Mouse (Mus musculus) right cerebral cortex, postnatal 36 days (tissue): ENCODE results near the gene Endov.
A peak's percentile ranks its signal among the peaks of the same experiment; 100 is the strongest.

Source experiments
- DNase-seq, 2 experiments: peaks; one replicate each; pipeline ENCODE4 v3.0.0; 2022; ENCODE audit warnings: low spot score in 2 of 2, mixed read lengths in 1 of 2

The Endov gene

GRCm38 (mm10) chr11:119490861-119491689 lies at the start of gene Endov:
Endov (plus strand) TSS chr11:119491347.
- peak; percentile 97 to 99 for DNase-seq

- DNase-seq, result no peak
These were observed 48.9 kb upstream of the Endov start for GRCm38 (mm10) chr11:119442199-119442598.

GRCm38 (mm10) chr11:119443442-119443841 lies 47.7 kb upstream of the Endov start:
- no peak for DNase-seq

GRCm38 (mm10) chr11:119456097-119456496 lies 35.0 kb upstream of the Endov start:
- no peak for DNase-seq

GRCm38 (mm10) chr11:119477876-119478275 lies 13.3 kb upstream of the Endov start:
- DNase-seq, result no peak

GRCm38 (mm10) chr11:119491690-119492087 lies 542 bp downstream of the Endov start:
- no peak for DNase-seq

- DNase-seq, result no peak
These were observed 1.7 kb downstream of the Endov start for GRCm38 (mm10) chr11:119492830-119493229.

- no peak for DNase-seq
These were observed 2.4 kb downstream of the Endov start for GRCm38 (mm10) chr11:119493516-119493915.

GRCm38 (mm10) chr11:119496147-119496546 lies 5.0 kb downstream of the Endov start:
- DNase-seq, result no peak

GRCm38 (mm10) chr11:119497451-119497850 lies 6.3 kb downstream of the Endov start:
- DNase-seq, result no peak

- DNase-seq, result no peak
These were observed 8.2 kb downstream of the Endov start for GRCm38 (mm10) chr11:119499297-119499696.

GRCm38 (mm10) chr11:119500011-119500410 lies 8.9 kb downstream of the Endov start:
- no peak for DNase-seq

GRCm38 (mm10) chr11:119503675-119504074 lies 12.5 kb downstream of the Endov start:
- DNase-seq, result peak in 1 of 2 experiments; percentile 56

- DNase-seq, result no peak
These were observed 15.2 kb downstream of the Endov start for GRCm38 (mm10) chr11:119506386-119506785.

- peak; percentile 73 to 76 for DNase-seq
These were observed 16.6 kb downstream of the Endov start for GRCm38 (mm10) chr11:119507772-119508171.

GRCm38 (mm10) chr11:119509165-119509776 lies 18.1 kb downstream of the Endov start:
- no peak for DNase-seq

- no peak for DNase-seq
These were observed 22.0 kb downstream of the Endov start for GRCm38 (mm10) chr11:119513038-119513659.

- DNase-seq, result no peak
These were observed 23.1 kb downstream of the Endov start for GRCm38 (mm10) chr11:119514108-119514860.

- DNase-seq, result peak; percentile 59 to 81
These were observed 24.0 kb downstream of the Endov start for GRCm38 (mm10) chr11:119514967-119515636.

- DNase-seq, result peak; percentile 73 to 76
These were observed 24.9 kb downstream of the Endov start for GRCm38 (mm10) chr11:119515823-119516676.
